Mouse (Mus musculus) liver, postnatal 0 days (tissue): ENCODE measurements around the gene Dnase1l3.

ENCODE experiments used
- CTCF ChIP-seq: sonication (generic); IDR thresholded peaks from 2 replicates; pipeline ENCODE4 v1.5.1; 2016; ENCODE audit warnings: antibody characterized with exemption, low read depth
- EP300 ChIP-seq: IDR thresholded peaks from 2 replicates; pipeline ENCODE4 v1.6.1; 2016; ENCODE audit warnings: antibody characterized with exemption, low read depth, mild to moderate bottlenecking

DNA sequence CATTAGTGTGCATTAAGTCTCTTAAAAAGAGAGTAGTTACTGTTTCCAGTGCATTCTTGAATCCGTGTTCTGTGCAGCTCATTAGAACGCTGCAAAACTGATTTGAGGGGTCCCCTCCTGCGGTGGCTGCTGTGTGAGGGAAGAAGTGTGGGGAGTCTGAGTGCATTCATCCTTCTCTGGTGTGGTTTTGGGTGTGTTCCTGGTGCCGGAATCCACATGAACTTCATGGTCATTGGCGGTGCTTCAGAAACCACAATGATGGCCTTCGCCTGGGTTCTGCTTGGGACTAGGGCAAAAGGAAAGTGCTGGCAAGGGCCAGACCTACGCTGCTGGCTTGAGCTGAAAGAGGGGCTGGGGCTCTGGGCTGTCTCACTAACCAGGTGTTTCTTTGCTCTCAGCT lies 60.2 kb downstream of the Dnase1l3 start:
- no peak for TF ChIP-seq CTCF
- no peak for TF ChIP-seq EP300
